Mouse (Mus musculus) limb, embryonic 14.5 days (tissue): ENCODE results near the gene Canx. TPM values are rescaled to one million over a fixed set of nuclear protein-coding genes. Genes with fewer than 3 reads are reported as not detected.

Experiments
- ATAC-seq: fragments of 200-750 bp; cut with Nextera tagmentation; 2 replicates; pipeline ENCODE4 v1.8.0; 2017; ENCODE audit warnings: low read depth, moderate number of reproducible peaks, moderate TSS enrichment; ENCODE audit not compliant: low FRiP score
- DNase-seq: peaks from one replicate; pipeline ENCODE4 v3.0.0-alpha.2; 2015; ENCODE audit warnings: low spot score
- H3K27ac ChIP-seq: fragments of 300-500 bp; sonication (generic); replicated peaks from 2 replicates; pipeline ENCODE4 v1.5.1; 2014; ENCODE audit warnings: low read depth, mild to moderate bottlenecking, low read length, moderate library complexity, mixed read lengths
- H3K27me3 ChIP-seq: fragments of 300-500 bp; sonication (generic); 2 replicates; pipeline ENCODE4 v1.6.1; 2014; ENCODE audit warnings: low read length, mixed read lengths; ENCODE audit not compliant: control insufficient read depth, insufficient read depth
- H3K36me3 ChIP-seq: fragments of 300-500 bp; sonication (generic); 2 replicates; pipeline ENCODE4 v1.6.1; 2014; ENCODE audit warnings: mild to moderate bottlenecking, low read length, moderate library complexity, mixed read lengths; ENCODE audit not compliant: control insufficient read depth, insufficient read depth
- H3K4me1 ChIP-seq: fragments of 300-500 bp; sonication (generic); 2 replicates; pipeline ENCODE4 v1.6.1; 2014; ENCODE audit warnings: antibody characterized with exemption, low read length, mixed read lengths; ENCODE audit not compliant: control insufficient read depth, insufficient read depth
- H3K4me2 ChIP-seq: fragments of 300-500 bp; sonication (generic); replicated peaks from 2 replicates; pipeline ENCODE4 v1.6.1; 2014; ENCODE audit warnings: low read depth, mild to moderate bottlenecking, low read length, moderate library complexity; ENCODE audit not compliant: severe bottlenecking
- H3K4me3 ChIP-seq: fragments of 300-500 bp; sonication (generic); replicated peaks from 2 replicates; pipeline ENCODE4 v1.5.1; 2014; ENCODE audit warnings: low read length
- H3K9ac ChIP-seq: fragments of 300-500 bp; sonication (generic); 2 replicates; pipeline ENCODE4 v1.6.1; 2014; ENCODE audit warnings: mild to moderate bottlenecking, low read depth, low read length, moderate library complexity; ENCODE audit not compliant: severe bottlenecking
- H3K9me3 ChIP-seq: fragments of 300-500 bp; sonication (generic); 2 replicates; pipeline ENCODE4 v1.6.1; 2016; ENCODE audit warnings: low read length; ENCODE audit not compliant: control insufficient read depth
- POLR2A ChIP-seq: fragments of 200-500 bp; IDR thresholded peaks from 2 replicates; pipeline ENCODE4 v1.8.0; 2012; ENCODE audit warnings: inconsistent platforms, mild to moderate bottlenecking, moderate library complexity, borderline replicate concordance; ENCODE audit not compliant: insufficient read depth, insufficient read length; ENCODE audit errors: extremely low read depth
- WGBS: fragments of 180-500 bp; shearing (Covaris S2); extraction: QIAGEN DNeasy Blood & Tissue Kit; methylation state at CpG from one replicate; pipeline ENCODE4 v1.1.7; 2014; 5-methylcytosine and 5-hydroxymethylcytosine counted together
- polyA plus RNA-seq, 2 experiments: library from polyadenylated mRNA; depleted of rRNA in 1 of 2; stranded (reverse) in 1 of 2; unstranded in 1 of 2; fragments of >200 nt; fragmentation: Nextera tagmentation in 1 of 2; extraction: Ambion mirVana in 1 of 2; gene quantifications; 2 replicates each; pipeline versions ENCODE4 v1.2.1 to v1.2.3; 2012 to 2014

The Canx gene
- polyA plus RNA-seq, 2 experiments, result 208 to 244 TPM

GRCm38 (mm10) chr11:50354162-50354561 is 28.7 kb upstream of the Canx start, which contains the start of gene Cby3:
Gene Cby3 (plus strand): TSS chr11:50354462.
- Histone ChIP-seq H3K27ac (no peak within 1 kb of the TSS), H3K4me1 (no peaks in the 10 kb centered on the region), H3K9me3 (no peaks in the 10 kb centered on the region), H3K36me3 (no peaks in the 10 kb centered on the region), H3K4me2 (no peak within 1 kb of the TSS), H3K9ac (no peak within 1 kb of the TSS), H3K4me3 (no peak within 1 kb of the TSS), H3K27me3 (no peaks in the 10 kb centered on the region)
- no peak for TF ChIP-seq POLR2A
- no peak for DNase-seq
- no peak for ATAC-seq

DNA sequence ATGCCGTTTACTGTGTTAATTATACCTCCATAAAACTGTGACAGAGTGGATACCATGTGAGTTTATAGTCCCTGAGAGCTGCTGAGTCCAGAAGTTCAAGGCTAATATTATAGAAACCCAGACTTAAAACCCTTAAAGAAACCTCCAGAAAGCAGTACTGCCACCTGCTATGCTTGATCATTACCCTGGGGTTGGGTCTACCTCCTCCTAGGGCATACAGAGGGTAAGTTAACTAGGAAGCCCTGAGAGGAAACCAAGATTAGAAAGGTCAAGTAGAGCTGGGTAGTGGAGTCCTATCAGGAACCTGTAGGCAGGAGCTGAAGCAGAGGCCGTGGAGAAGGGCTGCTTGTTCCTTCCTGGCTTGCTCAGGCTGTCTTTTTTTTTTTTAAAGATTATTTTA is 26.7 kb upstream of the Canx start:
- no peak overlapping the region for H3K4me3 ChIP-seq
- no peak overlapping the region for H3K27ac ChIP-seq
- DNase-seq (no peak), ATAC-seq (no peak)
- H3K4me1 ChIP-seq, result no peaks in the 10 kb centered on the region
- no peak overlapping the region for H3K9ac ChIP-seq
- no peaks in the 10 kb centered on the region for H3K36me3 ChIP-seq
- H3K4me2 ChIP-seq, result no peak overlapping the region
- TF ChIP-seq POLR2A, result no peak
- no peaks in the 10 kb centered on the region for H3K9me3 ChIP-seq
- H3K27me3 ChIP-seq, result no peaks in the 10 kb centered on the region
- 68% methylated on average over 2 of the region's 2 CpGs for WGBS

DNA sequence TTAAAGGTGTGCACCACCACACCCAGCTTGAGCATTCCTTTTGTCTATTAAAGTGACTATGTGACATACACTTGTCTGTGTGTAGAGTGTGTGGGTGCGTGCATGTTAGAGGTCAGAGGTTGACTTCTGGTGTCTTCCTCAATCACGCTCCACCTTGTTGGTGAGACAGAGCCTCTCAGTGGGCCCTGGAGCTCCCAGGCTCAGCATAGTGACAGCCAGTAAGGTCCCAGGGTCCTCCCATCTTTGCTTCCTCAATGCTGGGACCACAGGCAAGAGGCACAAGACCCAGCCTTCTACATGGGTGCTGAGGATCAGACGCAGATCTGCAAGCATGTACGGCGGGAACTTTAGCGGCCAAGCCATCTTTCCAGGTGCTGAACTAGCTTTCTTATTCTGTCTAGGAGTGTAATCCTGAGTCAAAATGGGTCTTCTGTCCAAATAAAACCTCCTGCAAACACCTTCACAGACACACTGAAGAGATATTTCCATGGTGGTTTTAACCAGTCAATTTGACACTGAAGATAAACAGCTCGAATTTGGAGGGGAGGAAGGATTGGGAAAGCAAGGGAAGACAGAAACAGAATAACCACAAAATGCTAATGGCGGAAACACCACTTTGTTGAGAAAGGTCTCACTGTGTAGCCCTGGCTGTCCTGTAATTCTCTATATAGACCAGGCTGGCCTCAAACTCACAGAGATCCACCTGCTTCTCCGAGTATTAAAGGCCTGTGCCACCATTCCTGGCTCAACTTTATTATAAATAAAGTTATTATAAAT is 21.0 kb upstream of the Canx start:
- H3K9me3 ChIP-seq, result no peaks in the 10 kb centered on the region
- DNase-seq (no peak), ATAC-seq (no peak)
- no peak overlapping the region for H3K9ac ChIP-seq
- no peak overlapping the region for H3K27ac ChIP-seq
- H3K27me3 ChIP-seq, result no peaks in the 10 kb centered on the region
- H3K4me2 ChIP-seq, result no peak overlapping the region
- 90% methylated on average over 9 of the region's 9 CpGs for WGBS
- no peak overlapping the region for H3K4me3 ChIP-seq
- no peaks in the 10 kb centered on the region for H3K4me1 ChIP-seq
- H3K36me3 ChIP-seq, result no peaks in the 10 kb centered on the region
- no peak for TF ChIP-seq POLR2A

- Histone ChIP-seq H3K4me3 (no peak overlapping the region), H3K4me1 (no peaks in the 10 kb centered on the region), H3K27me3 (no peaks in the 10 kb centered on the region), H3K4me2 (no peak overlapping the region), H3K9me3 (no peaks in the 10 kb centered on the region), H3K36me3 (no peaks in the 10 kb centered on the region), H3K27ac (no peak overlapping the region), H3K9ac (no peak overlapping the region)
- WGBS, result 83% methylated on average over 4 of the region's 4 CpGs
- ATAC-seq (no peak), DNase-seq (no peak)
- TF ChIP-seq POLR2A, result no peak
Measured at GRCm38 (mm10) chr11:50345486-50345885, 20.0 kb upstream of the Canx start.

DNA sequence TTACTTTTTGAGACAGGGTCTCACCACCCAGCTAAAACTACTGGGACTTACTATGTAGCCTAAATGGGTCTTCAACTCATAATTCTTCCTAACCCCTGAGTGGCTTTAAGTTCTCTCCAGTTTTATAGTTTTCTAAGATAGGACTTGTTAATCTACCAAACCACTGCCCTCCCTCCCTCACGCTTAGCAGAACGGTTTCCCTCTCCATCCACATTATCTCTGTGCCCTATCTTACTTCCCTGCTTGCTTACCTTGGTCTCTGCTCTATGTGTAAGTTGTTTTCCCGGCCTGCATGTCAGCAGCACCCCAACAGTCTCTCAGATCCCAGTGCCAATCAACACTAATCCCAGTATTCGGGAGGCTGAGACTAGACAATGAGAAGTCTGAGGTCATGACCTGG is 11.4 kb upstream of the Canx start:
- no peak for ATAC-seq
- Histone ChIP-seq H3K4me2 (no peak overlapping the region), H3K27me3 (no peaks in the 10 kb centered on the region), H3K9ac (no peak overlapping the region), H3K9me3 (no peaks in the 10 kb centered on the region), H3K4me3 (no peak overlapping the region), H3K36me3 (no peaks in the 10 kb centered on the region), H3K27ac (no peak overlapping the region), H3K4me1 (no peaks in the 10 kb centered on the region)
- DNase-seq, result no peak
- WGBS, result 65% methylated on average over 4 of the region's 4 CpGs
- TF ChIP-seq POLR2A, result no peak

DNA sequence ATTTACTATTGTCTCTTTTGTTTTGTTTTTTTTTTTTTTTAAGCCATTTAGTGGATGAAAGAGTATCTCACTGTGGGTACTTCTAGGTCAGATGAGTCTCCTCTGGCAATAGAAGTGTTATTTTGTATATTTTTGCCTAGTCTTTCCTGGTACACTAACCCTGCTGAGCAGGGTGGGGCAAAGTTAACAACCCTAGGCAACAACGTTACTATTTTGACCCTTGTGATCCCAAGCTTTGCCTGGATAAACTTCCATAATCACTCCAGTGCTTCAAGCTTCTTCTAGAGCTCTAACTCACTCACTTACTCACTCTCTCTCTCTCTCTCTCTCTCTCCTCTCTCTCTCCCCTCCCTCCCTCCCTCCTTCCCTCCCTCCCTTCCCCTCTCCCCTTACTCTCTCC is 10.7 kb upstream of the Canx start:
- Histone ChIP-seq H3K4me1 (no peaks in the 10 kb centered on the region), H3K36me3 (no peaks in the 10 kb centered on the region), H3K4me3 (no peak overlapping the region), H3K9me3 (no peaks in the 10 kb centered on the region), H3K4me2 (no peak overlapping the region), H3K27ac (no peak overlapping the region), H3K9ac (no peak overlapping the region), H3K27me3 (no peaks in the 10 kb centered on the region)
- DNase-seq (no peak), ATAC-seq (no peak)
- WGBS, result 50% methylated on average over 1 of the region's 1 CpGs
- no peak for TF ChIP-seq POLR2A
